Mouse (Mus musculus) gastrocnemius, adult 18-20 months (tissue): ENCODE data around the gene E130114P18Rik. TPM values are rescaled to one million over a fixed set of nuclear protein-coding genes. Genes with fewer than 3 reads are reported as not detected.

Experiments
- DNase-seq: peaks from one replicate; pipeline ENCODE4 v3.0.0; 2021; ENCODE audit warnings: low spot score
- total RNA-seq, 2 experiments: library from RNA; stranded (reverse); gene quantifications; 2 replicates each; pipeline ENCODE4 v1.2.3; 2021

Gene E130114P18Rik
- total RNA-seq, 2 experiments from 2014 or later: 0.21 TPM; not detected in 1

DNA sequence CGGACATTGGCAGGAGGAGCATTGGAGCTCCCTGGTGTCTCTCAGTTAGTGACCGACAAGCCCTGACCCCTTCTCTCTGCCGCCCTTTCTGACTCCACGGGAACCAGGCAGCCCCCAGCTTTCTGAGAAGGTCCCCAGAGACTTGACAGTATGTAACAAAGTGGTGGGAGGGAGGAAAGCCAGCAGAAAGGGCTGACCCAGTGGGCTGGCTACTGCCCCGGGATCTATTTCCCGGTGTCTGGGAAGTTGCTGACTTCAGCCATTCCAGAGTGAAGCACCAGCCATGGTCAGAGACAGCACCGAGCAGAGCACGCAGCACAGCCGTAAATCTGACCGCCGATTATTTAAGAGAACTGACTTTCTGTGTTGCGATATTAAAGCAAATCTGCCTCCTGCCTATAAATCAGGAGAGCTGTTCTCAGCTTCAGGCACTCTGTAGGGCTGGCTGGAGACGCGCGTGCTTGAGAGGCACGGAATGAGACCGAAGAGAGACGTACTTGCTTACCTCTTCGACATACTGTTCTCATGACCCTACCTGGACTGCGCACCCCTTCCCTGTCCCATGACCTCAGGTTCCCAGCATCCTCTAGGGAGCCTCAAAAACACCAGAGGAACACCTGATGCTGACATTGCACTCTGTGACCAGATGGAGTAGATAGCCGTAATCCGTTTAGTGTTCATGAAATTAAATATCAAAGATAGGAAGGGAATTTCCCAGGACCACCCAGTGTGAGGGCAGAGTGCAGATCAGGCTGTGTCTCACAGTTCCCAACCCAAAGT is 70.3 kb downstream of the E130114P18Rik start:
- DNase-seq: no peak

DNA sequence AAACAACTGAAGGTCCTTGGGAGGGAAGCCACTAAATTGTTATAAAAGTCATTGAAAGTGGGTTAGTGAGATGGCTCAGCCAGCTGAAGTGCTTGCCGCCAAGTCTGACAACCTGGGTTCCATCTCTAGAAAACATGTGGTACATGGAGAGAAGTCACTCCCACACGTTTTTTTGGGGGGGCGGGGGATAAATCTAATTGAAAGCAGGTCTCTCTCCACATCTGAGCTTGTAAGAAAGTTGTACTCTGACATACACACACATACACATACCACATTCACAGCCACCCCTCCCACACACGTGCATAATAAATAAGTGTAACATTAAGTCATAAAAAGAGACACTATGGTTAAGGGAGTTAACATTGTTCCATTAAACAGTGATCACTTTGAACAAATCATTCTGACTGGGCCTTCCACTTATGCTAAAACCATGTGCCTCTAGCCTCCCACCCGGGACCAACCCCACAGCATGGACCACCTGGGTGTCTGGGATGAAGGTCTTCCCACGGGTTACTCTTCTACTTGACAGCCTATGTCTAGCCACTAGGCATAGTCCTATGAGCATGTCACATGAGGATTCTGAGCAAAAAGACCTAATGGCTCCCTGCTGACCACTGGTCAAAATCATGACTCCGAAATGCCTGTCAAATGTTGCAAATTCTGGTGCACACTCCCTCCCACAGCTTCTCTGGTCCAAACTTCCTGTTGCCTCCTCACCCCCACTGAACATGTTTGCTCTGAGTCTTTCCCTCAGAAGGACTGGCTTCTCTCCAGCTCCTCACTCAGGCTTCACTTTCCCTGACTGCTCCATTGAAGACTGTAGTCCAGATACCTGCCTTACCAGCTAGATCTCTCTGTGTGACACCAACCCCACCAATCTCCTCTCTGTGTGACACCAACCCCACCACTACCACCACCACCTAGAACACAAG is 80.9 kb downstream of the E130114P18Rik start:
- no peak for DNase-seq

DNA sequence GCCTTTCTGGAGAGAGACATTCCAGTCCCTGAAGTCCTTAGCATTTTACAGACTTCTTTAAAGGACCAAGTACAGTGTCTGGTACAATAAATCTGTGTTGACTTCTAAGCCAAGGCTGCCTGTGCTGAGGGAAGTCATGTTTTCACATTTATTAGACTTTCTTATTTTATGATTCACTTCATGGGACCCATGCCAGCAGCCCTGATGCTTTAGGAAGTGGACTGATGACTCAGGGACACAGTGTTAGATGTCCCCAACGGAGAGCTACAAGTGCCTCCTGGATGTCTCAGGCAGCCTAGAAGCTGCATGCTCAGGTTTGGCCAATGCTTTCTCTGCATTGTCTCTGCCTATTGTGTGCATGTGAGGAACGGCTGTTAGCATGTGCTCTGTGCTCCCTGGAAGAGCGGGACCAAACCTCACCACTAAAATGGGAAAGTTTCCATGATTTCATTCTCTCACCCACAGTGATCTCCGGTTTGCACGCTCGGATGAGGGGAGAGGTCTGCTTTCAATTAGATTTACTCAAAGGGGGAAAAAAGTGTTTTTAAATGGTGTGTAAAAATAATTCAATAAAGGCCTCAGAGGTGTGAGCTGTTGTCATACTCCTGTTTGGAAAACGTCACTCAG is 82.4 kb downstream of the E130114P18Rik start:
- peak; percentile 50 for DNase-seq

DNA sequence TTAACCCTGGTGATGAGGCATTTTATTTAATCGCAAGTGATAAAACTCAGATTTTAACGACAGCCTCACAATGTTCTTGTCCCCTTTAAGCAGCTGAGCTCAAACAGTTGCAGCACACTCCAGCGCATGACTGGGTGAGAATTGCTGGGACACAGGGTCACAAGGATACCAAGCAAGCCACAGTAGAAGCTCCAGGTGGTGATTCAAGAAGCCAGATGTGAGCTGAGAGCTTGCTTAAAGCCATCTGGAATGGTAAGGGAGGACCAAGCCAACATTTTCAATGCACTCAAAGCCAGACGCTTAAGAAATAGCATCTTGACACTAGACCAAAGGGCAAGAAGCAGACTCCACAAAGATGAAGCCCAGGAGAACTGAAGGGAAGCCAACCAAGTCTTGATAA is 83.9 kb downstream of the E130114P18Rik start:
- DNase-seq: peak; percentile 64

GRCm38 (mm10) chr4:97693054-97693453 is 84.8 kb downstream of the E130114P18Rik start:
- no peak for DNase-seq

GRCm38 (mm10) chr4:97690384-97690766 is 87.5 kb downstream of the E130114P18Rik start:
- DNase-seq: no peak

DNA sequence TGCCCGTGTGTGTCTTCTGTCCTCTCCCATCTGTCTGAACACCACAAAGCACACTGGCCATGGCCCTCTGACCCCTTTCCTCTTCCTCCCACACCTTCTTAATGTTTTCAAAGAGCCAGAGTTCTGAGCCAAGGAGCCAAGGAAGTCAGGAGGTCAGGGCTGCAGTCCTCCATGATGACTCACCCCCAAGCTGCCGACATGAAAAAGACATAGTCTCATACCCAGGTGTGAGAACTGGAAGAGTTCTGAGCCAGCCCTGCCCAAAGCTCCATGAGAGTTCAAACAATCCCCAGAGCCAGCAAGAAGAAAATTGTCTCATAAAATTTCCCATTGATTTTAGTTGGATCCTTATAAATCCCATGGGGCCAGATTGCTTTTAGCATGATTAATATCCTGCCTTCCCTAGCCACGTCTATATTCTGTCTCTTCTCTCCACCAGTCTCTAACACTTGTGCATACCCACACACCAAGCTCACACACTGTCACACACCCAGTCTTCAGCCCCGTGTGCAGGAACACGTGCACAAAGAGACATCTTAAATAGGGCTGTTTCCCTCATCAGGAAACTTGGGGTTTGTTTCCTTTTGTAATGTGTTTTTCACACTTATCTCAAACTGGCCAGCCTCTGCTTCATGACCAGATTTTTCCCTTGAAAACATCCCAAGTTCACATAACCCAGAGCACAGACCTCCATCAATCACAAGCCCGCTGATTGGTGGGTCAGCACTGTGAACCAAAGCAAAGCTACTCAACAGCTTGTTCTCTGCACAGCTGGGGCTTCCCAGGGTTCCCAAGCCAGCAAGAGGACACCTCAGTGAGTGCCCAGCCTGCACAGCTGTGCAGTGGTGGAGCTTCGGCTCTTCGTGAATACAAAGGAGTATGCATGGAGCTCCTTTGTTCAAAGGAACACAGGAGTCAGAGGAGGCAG is 88.2 kb downstream of the E130114P18Rik start:
- DNase-seq: peak; percentile 73

DNA sequence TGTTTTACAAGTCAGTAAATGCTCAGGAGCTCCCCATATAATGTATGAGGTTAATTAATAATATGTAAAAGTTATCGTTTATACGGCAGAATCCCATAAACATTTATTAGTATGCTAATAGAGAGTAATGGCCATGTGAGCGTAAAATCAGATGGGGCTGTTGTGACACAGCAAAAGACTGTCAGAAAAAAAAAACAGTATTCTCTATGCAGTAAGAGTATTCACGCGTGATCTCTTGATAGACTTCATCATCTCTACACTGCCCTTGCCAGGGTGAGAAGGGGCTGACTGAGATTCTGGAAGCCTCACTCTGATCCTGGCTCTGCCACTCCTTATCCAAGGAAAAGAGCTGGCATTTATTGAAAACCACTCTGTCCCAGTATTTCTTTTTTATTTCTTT is 91.9 kb downstream of the E130114P18Rik start:
- DNase-seq: no peak

- DNase-seq: no peak
Measured at GRCm38 (mm10) chr4:97676579-97676937, 101.3 kb downstream of the E130114P18Rik start.

- DNase-seq: no peak
Measured at GRCm38 (mm10) chr4:97675741-97676578, 101.9 kb downstream of the E130114P18Rik start.

GRCm38 (mm10) chr4:97673854-97674510 is 103.9 kb downstream of the E130114P18Rik start:
- DNase-seq: no peak

DNA sequence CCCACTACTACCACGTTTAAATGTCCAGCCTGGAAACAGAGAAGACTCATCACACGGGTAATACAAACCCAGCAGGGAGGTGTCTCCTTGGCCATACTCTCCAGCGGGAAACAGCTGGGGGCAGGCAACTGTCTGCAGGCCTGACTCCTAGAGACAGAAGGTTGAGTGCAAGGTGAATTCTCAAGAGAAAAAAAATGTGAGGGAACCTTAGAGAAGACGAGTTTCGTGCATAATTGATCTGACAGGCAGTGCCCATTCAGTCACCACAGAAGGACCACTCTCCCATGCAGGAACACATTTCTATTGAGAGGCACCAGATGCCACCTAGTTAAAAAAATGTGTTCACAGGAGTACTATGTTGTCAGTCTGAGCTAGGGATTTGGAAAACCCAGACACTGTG is 105.4 kb downstream of the E130114P18Rik start:
- no peak for DNase-seq

DNA sequence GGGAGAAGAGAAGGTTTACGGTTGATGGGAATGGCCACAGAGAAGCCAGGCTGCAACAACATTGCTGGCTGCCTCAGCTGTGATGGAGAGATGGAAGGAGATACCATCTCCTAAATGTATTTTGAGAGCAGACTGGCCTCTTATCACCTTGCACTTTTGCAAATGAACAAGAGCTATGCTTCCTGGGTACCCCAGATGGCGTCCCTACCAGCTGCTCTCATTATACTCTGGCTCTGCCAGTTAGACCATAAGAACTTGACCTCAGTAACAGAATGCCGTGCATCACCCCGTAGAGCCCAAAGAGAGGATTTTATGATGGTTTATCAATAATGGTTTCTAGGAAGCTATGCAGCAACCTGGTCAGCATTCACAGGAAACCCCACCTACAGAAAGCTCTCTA is 106.0 kb downstream of the E130114P18Rik start:
- no peak for DNase-seq

- no peak for DNase-seq
Measured at GRCm38 (mm10) chr4:97670418-97670817, 107.5 kb downstream of the E130114P18Rik start.

- no peak for DNase-seq
Measured at GRCm38 (mm10) chr4:97669808-97670207, 108.1 kb downstream of the E130114P18Rik start.

DNA sequence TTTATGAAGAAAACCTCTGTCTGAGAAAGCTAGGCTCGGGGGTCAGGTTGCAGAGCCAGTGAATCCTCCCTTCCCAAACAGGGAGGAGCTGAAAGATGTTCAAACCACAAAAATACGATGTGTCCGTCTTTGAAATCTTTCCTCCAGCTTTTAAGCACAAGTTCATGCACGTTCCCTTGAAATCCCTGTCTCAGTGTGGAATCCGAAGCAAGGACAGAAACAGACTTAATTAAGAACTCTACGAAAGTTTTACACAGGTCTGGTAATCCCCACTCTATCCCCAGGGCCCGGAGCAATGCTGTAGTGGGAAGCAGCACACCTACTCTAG is 112.5 kb downstream of the E130114P18Rik start:
- no peak for DNase-seq

DNA sequence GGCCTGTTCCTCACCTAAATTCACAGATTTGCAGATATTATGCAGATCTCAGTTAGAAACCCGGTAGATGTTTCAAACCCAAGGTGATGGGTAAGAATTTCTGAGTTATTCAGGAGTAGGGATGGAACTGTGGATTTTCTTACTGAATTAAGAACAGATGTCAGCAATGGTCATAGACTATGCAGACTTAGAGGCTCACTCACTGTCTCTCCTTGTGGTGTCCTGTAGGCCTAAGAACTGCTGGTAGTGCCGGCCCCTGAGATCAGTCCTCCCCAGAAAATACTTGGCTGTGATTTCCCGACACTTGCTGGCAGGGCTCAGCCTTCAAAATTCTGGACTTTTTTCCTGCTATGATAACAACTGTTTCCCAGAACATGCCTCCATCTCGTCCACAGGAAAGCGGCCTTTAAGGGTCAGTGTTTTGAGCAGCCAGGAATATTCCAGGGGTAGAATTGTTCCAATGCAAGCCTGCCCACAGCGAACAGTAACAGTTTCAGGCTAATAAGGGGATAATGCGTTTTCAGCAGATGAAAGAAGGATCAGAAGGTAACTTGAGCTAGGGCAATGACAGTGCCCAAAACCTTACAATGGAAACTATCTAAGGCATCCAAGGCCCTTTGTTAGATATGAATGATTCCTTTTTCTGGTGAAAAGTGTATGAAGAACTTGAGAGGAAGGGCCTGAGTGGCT is 113.0 kb downstream of the E130114P18Rik start:
- no peak for DNase-seq

DNA sequence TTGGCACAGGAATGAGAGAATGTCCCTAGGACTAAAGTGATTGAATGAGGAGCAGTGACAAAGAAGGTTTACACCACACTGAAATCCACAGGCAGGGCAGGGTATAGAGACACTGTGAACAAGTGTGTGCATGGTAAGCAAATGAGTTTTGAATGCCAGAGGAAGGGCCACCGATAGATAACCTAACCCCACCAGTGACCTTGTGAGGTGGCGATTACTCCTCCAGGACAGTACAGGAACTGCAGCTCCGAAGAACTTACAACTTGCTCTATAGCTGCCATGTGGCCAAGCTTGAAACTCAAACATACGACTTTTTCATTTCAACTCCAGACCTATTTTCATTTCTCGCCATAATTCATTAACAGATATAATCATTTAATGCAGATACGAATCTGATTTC is 114.0 kb downstream of the E130114P18Rik start:
- DNase-seq: no peak

DNA sequence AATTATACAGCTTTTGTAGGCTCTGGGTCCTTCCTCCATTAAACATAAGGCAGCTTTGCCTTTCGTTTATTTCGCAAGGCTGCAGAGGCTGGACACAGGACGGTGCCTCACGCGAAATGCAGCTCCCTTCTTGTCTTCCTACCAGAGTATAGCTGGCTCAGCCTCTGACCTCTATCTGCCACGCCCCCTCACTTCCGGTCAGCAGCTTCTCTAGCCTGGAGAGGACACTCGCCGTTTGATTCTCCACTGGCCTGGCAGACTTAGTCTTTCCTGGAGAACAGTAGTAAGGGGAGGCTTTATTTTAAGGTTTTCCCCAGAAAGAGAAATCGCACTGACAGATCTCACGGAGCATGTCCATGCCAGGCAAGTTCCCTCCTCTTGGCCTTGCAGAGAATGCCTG is 115.0 kb downstream of the E130114P18Rik start:
- peak; percentile 7 for DNase-seq
